Mouse (Mus musculus) C2C12 (cell line): ENCODE measurements at regions not wholly inside any gene's neighbourhood (a gene's known extent, or its start where the extent isn't known, plus 50 kb on each side); places are given as distances from the start of the nearest gene placed in this dataset.

ENCODE experiments used
- CEBPB ChIP-seq: IDR thresholded peaks from one replicate; pipeline ENCODE4 v1.6.1; 2011; ENCODE audit warnings: low read depth, mild to moderate bottlenecking, control low read depth, moderate library complexity
- CTCF ChIP-seq: IDR thresholded peaks from one replicate; pipeline ENCODE4 v1.5.1; 2011; ENCODE audit not compliant: control insufficient read depth, insufficient read depth, insufficient read length
- FOSL1 ChIP-seq: IDR thresholded peaks from one replicate; pipeline ENCODE4 v1.8.0; 2011; ENCODE audit warnings: mild to moderate bottlenecking, low read length; ENCODE audit not compliant: poor library complexity, insufficient read depth, severe bottlenecking
- MAX ChIP-seq: IDR thresholded peaks from one replicate; pipeline ENCODE4 v1.6.1; 2011; ENCODE audit warnings: mild to moderate bottlenecking, control low read depth
- USF1 ChIP-seq: IDR thresholded peaks from one replicate; pipeline ENCODE4 v1.6.1; 2011; ENCODE audit warnings: low read depth, mild to moderate bottlenecking, control low read depth, moderate library complexity

DNA sequence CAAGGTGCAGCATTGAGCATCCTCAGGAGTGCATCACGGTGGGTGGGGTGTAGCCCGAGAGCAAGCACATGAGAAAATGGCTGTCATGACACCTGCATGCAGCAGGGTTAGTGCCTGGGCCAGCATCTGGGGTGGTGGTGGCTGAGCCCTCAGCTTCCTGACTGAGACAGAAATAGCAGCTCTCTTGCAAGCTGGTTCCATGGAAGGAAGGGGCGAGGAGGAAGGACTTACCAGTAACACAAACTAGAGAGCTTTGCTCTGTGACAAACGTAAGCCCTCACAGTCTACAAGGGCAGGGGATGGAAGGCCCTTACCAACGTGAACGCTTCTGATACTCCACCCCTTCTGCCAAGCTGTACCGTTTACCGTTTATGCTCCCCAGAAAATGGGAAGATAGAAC is 127.0 kb upstream of the Slc22a12 start:
- TF ChIP-seq USF1 (no peak), CTCF (no peak), MAX (no peak), CEBPB (no peak), FOSL1 (no peak)
